Mouse (Mus musculus) left cerebral cortex, postnatal 36 days (tissue): ENCODE measurements at regions not wholly inside any gene's neighbourhood (a gene's known extent, or its start where the extent isn't known, plus 50 kb on each side); places are given as distances from the start of the nearest gene placed in this dataset.
"Not testable (repeated sequence)": the region's sequence is repeated elsewhere in the genome, so short reads cannot be mapped to it uniquely, and the experiment has no call there.

Experiments
- DNase-seq, 2 experiments: peaks; one replicate each; pipeline ENCODE4 v3.0.0; 2021 to 2022; ENCODE audit warnings: low spot score in 2 of 2, mixed read lengths in 1 of 2
- intact Hi-C: fragments of 180-260 bp; cut with DNase I; formaldehyde crosslinking; loops from one replicate; pipeline ENCODE4 v1.15.1; 2025

GRCm38 (mm10) chr1:94582526-94582925 lies 530.2 kb upstream of the Pdcd1 start:
- intact Hi-C loops: no loop called here
- no peak for DNase-seq

DNA sequence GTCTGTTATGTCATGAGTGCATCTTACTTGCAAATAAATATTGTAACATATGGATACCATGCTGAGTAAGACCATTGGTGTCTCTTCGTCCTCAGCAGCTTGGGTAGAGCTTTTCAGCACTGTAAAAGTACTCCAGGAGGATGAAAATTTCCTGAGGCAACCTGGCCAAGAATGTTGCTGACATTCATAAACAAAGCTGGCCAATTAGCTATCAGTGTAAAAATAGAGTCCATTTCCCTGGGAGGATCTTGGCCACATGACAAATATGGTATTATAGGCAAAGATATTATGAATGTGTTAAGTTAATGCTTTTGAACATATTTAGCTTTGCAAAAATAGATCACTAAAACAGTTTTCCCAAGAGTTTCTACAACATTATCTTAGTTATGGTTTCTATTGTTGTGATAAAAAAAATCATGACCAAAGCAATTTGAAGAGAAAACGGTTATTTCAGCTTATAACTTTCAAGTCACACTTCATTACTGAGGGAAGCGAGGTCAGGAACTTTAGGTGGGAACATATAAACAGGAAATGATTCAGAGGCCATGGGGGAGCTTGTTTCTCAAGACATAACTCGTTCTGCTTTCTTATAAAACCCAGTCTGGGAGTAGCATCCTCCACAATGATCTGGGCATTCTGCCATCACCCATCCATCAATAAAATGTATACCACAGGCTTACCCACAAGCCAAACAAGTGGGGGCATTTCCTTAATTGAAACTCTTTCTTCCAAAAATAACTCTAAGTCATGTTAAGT lies 529.5 kb upstream of the Pdcd1 start:
- intact Hi-C loops: no loop called here
- no peak for DNase-seq

DNA sequence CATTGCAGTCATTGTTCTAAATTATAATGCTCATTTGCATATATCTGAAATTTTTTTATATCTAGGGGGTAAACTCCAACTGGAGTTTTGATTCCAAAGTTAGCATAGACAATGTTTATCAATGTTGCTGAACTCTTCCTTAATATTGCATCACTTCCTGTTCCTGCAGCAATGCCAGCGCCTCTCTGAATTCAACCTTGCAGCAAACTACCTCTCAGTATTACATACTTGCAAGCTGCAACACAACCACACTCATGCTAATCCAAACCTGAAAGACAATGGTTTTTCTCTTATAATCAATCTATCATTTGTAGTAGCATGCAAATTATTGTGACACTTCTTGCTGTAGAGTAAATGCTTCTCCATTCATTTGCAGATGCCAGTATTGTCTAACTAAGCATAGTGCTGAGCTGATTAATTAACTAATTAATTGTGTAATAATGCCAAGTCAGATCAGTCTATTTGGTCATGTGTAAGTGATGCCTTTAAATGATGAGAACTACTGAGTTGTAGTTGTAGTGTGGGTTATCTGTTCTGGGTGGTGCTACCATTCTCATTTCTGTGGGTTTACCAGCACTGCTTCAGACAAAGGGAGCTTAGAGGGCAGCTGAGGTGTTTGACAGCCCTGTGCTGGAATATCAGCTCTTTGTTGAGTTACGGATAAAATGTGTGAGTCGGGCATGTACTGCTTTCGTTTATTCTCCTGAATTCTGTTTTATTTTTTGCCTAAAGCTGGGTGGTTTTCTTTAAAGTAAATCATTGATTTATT lies 480.6 kb upstream of the Pdcd1 start:
- DNase-seq: no peak
- intact Hi-C loops: no loop called here

- no peak for DNase-seq
- intact Hi-C loops: no loop called here
These were observed 451.7 kb upstream of the Pdcd1 start for GRCm38 (mm10) chr1:94504080-94504520.

- intact Hi-C loops: no loop called here
- no peak for DNase-seq
These were observed 451.2 kb upstream of the Pdcd1 start for GRCm38 (mm10) chr1:94503379-94504079.

- no peak for DNase-seq
- intact Hi-C loops: no loop called here
These were observed 449.9 kb upstream of the Pdcd1 start for GRCm38 (mm10) chr1:94502066-94502861.

GRCm38 (mm10) chr1:94496992-94497391 lies 444.6 kb upstream of the Pdcd1 start:
- no peak for DNase-seq
- intact Hi-C loops: no loop called here

GRCm38 (mm10) chr1:94496341-94496740 lies 444.0 kb upstream of the Pdcd1 start:
- intact Hi-C loops: no loop called here
- DNase-seq: no peak

- intact Hi-C loops: no loop called here
- DNase-seq: no peak
These were observed 434.7 kb upstream of the Pdcd1 start for GRCm38 (mm10) chr1:94487062-94487461.

- intact Hi-C loops: not testable (repeated sequence)
- peak in 1 of 2 experiments; percentile 7 for DNase-seq
These were observed 417.5 kb upstream of the Pdcd1 start for GRCm38 (mm10) chr1:94469834-94470233.

GRCm38 (mm10) chr1:94423731-94424130 lies 371.4 kb upstream of the Pdcd1 start:
- intact Hi-C loops: no loop called here

GRCm38 (mm10) chr1:94413043-94413442 lies 360.7 kb upstream of the Pdcd1 start:
- intact Hi-C loops: no loop called here
- DNase-seq: peak in 1 of 2 experiments; percentile 5

More at GRCm38 (mm10) chr1:94423731-94424130, 371.4 kb upstream of the Pdcd1 start:
- no peak for DNase-seq

GRCm38 (mm10) chr1:94366606-94367005 lies 314.3 kb upstream of the Pdcd1 start:
- intact Hi-C loops: no loop called here
- DNase-seq: no peak

- intact Hi-C loops: no loop called here
- DNase-seq: no peak
These were observed 304.6 kb upstream of the Pdcd1 start for GRCm38 (mm10) chr1:94356996-94357395.

- no peak for DNase-seq
- intact Hi-C loops: no loop called here
These were observed 303.5 kb upstream of the Pdcd1 start for GRCm38 (mm10) chr1:94355873-94356272.

DNA sequence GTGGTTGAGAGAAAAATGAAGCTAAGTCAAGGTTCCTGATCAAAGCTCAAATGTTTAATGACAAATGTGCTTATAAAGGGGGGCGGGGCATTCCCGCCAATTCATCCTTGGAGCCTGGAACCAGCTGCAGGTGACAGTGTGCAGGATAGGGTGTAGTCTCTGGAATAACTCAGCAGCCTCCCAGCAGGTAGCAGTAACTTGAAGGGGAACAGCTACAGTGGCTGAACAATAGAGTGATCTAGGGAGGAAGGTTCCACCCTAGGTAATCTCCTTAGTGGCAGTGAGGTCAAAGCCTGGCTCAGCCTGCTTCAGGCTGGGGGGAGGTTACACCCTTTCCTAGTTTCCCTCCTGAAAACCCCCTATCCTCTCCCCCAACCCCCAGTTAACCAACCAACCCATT lies 290.2 kb upstream of the Pdcd1 start:
- no peak for DNase-seq
- intact Hi-C loops: no loop called here

GRCm38 (mm10) chr1:94341237-94341636 lies 288.9 kb upstream of the Pdcd1 start:
- intact Hi-C loops: no loop called here
- no peak for DNase-seq

GRCm38 (mm10) chr1:94318029-94318428 lies 265.7 kb upstream of the Pdcd1 start:
- DNase-seq: no peak
- intact Hi-C loops: no loop called here

GRCm38 (mm10) chr1:94298395-94298794 lies 246.0 kb upstream of the Pdcd1 start:
- DNase-seq: no peak

DNA sequence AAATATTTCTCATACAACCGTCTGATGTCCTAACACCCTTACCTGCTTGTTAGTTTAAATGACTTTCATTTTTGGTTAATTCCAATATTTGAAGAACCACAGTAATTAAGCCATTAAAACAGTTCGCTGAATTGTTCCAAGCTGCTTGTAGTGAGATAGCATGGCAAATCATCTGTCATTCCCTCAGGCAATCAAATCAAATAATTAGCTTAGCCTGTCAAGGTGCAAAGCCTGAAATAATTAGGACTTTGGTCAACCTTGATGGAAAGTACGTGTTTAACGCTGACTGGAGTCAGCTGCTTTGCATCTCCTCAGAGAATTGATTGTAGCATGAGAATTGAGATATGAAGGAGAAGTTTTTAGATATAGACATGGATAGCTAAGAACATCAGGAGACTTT lies 220.2 kb upstream of the Pdcd1 start:
- no peak for DNase-seq
- intact Hi-C loops: no loop called here

More at GRCm38 (mm10) chr1:94298395-94298794, 246.0 kb upstream of the Pdcd1 start:
- intact Hi-C loops: no loop called here
